Mouse (Mus musculus) G1E (cell line): Measurements from ENCODE around the gene Pomt2.

ENCODE experiments used
- CTCF ChIP-seq: IDR thresholded peaks from 2 replicates; pipeline ENCODE4 v1.5.1; 2012; ENCODE audit warnings: low read depth, low read length, inconsistent platforms, mixed read lengths
- GATA1 ChIP-seq: IDR thresholded peaks from 2 replicates; pipeline ENCODE4 v1.6.1; 2012; ENCODE audit warnings: borderline replicate concordance, low read length, inconsistent platforms, mixed read lengths
- POLR2AphosphoS5 ChIP-seq: IDR thresholded peaks from 2 replicates; pipeline ENCODE4 v1.6.1; 2012; ENCODE audit warnings: low read depth, low read length, inconsistent platforms; ENCODE audit not compliant: insufficient replicate concordance
- TAL1 ChIP-seq: conservative IDR thresholded peaks from 2 replicates; pipeline ENCODE4 v1.6.1; 2012; ENCODE audit warnings: low read depth, low read length, inconsistent platforms, mixed read lengths

- TF ChIP-seq CTCF = no peak
- TF ChIP-seq TAL1 = no peak
- TF ChIP-seq POLR2AphosphoS5 = no peak
- no peak for TF ChIP-seq GATA1
Measured at GRCm38 (mm10) chr12:87107357-87107977, 40.3 kb downstream of the Pomt2 start.
